Mouse (Mus musculus) MEL (cell line): ENCODE measurements at regions not wholly inside any gene's neighbourhood (a gene's known extent, or its start where the extent isn't known, plus 50 kb on each side); places are given as distances from the start of the nearest gene placed in this dataset.

Source experiments
- DNase-seq: peaks from one replicate; pipeline ENCODE4 v3.0.0; 2011; ENCODE audit warnings: low read depth, low spot score
- H3K27ac ChIP-seq: 2 replicates; pipeline ENCODE4 v1.5.1; 2012; ENCODE audit warnings: low read depth, mild to moderate bottlenecking, control low read depth, low read length, moderate library complexity; ENCODE audit not compliant: control insufficient read depth
- H3K27me3 ChIP-seq, 2 experiments: fragments of 150-350 bp in 1 of 2; sonication (generic) in 1 of 2; 2 replicates each; pipeline ENCODE4 v1.6.1; 2012; ENCODE audit warnings: low read length in 2 of 2, mild to moderate bottlenecking in 2 of 2, improper control_type of control experiment in 1 of 2, moderate library complexity in 1 of 2; ENCODE audit not compliant: insufficient read depth in 2 of 2, control insufficient read depth in 1 of 2
- H3K36me3 ChIP-seq, 2 experiments: 2 replicates each; pipeline ENCODE4 v1.6.1; 2012 to 2014; ENCODE audit warnings: low read length in 2 of 2, improper control_type of control experiment in 1 of 2, inconsistent platforms in 1 of 2, mild to moderate bottlenecking in 1 of 2; ENCODE audit not compliant: insufficient read depth in 2 of 2, control insufficient read depth in 1 of 2
- H3K4me1 ChIP-seq, 2 experiments: fragments of 150-350 bp in 1 of 2; sonication (generic) in 1 of 2; 2 replicates each; pipeline ENCODE4 v1.6.1; 2012; ENCODE audit warnings: low read length in 2 of 2, improper control_type of control experiment in 1 of 2, mild to moderate bottlenecking in 1 of 2; ENCODE audit not compliant: insufficient read depth in 2 of 2, control insufficient read depth in 1 of 2
- H3K4me3 ChIP-seq, 2 experiments: fragments of 150-350 bp in 1 of 2; sonication (generic) in 1 of 2; 2 replicates each; pipeline ENCODE4 v1.5.1; 2012; ENCODE audit warnings: low read depth in 2 of 2, low read length in 2 of 2, mild to moderate bottlenecking in 2 of 2, moderate library complexity in 2 of 2, control low read depth in 1 of 2, improper control_type of control experiment in 1 of 2; ENCODE audit not compliant: control insufficient read depth in 1 of 2, insufficient read depth in 1 of 2
- H3K79me2 ChIP-seq: 2 replicates; pipeline ENCODE4 v1.6.1; 2012; ENCODE audit warnings: mild to moderate bottlenecking, low read length, moderate library complexity; ENCODE audit not compliant: control insufficient read depth, poor library complexity, insufficient read depth
- H3K9ac ChIP-seq: 2 replicates; pipeline ENCODE4 v1.6.1; 2012; ENCODE audit warnings: low read depth, mild to moderate bottlenecking, control low read depth, low read length, moderate library complexity; ENCODE audit not compliant: control insufficient read depth, poor library complexity, severe bottlenecking
- H3K9me3 ChIP-seq: fragments of 150-350 bp; sonication (generic); replicated peaks from 2 replicates; pipeline ENCODE4 v1.6.1; 2012; ENCODE audit warnings: mild to moderate bottlenecking, low read length, improper control_type of control experiment, moderate library complexity; ENCODE audit not compliant: insufficient read depth
- BHLHE40 ChIP-seq: IDR thresholded peaks from 2 replicates; pipeline ENCODE4 v1.6.1; 2012; ENCODE audit warnings: low read depth, mild to moderate bottlenecking, inconsistent platforms, low read length, improper control_type of control experiment, borderline replicate concordance
- CHD2 ChIP-seq: IDR thresholded peaks from 2 replicates; pipeline ENCODE4 v1.6.1; 2011; ENCODE audit warnings: low read length, improper control_type of control experiment
- E2F4 ChIP-seq: IDR thresholded peaks from 2 replicates; pipeline ENCODE4 v1.6.1; 2011; ENCODE audit warnings: low read depth, low read length, improper control_type of control experiment, borderline replicate concordance
- ELF1 ChIP-seq: IDR thresholded peaks from 2 replicates; pipeline ENCODE4 v1.6.1; 2014; ENCODE audit warnings: low read depth, mild to moderate bottlenecking, inconsistent platforms, low read length, improper control_type of control experiment, moderate library complexity
- GABPA ChIP-seq: IDR thresholded peaks from 2 replicates; pipeline ENCODE4 v1.6.1; 2012; ENCODE audit warnings: low read depth, mild to moderate bottlenecking, inconsistent platforms, low read length, improper control_type of control experiment, moderate library complexity
- GATA1 ChIP-seq: IDR thresholded peaks from 2 replicates; pipeline ENCODE4 v1.6.1; 2011; ENCODE audit warnings: low read depth, low read length, improper control_type of control experiment
- JUND ChIP-seq: IDR thresholded peaks from 2 replicates; pipeline ENCODE4 v1.6.1; 2011; ENCODE audit warnings: low read depth, mild to moderate bottlenecking, improper control_type of control experiment, low read length
- KAT2A ChIP-seq: conservative IDR thresholded peaks from 2 replicates; pipeline ENCODE4 v1.6.1; 2012; ENCODE audit warnings: low read depth, low read length, improper control_type of control experiment, inconsistent platforms
- MAFK ChIP-seq: IDR thresholded peaks from 2 replicates; pipeline ENCODE4 v1.6.1; 2011; ENCODE audit warnings: low read depth, mild to moderate bottlenecking, low read length, improper control_type of control experiment, borderline replicate concordance
- MAX ChIP-seq: IDR thresholded peaks from 2 replicates; pipeline ENCODE4 v1.6.1; 2011; ENCODE audit warnings: low read length, improper control_type of control experiment
- MAZ ChIP-seq: IDR thresholded peaks from 2 replicates; pipeline ENCODE4 v1.6.1; 2012; ENCODE audit warnings: low read depth, mild to moderate bottlenecking, inconsistent platforms, low read length, improper control_type of control experiment
- MEF2A ChIP-seq: IDR thresholded peaks from 2 replicates; pipeline ENCODE4 v1.6.1; 2014; ENCODE audit warnings: low read depth, mild to moderate bottlenecking, inconsistent platforms, low read length, improper control_type of control experiment; ENCODE audit not compliant: poor library complexity, insufficient replicate concordance, severe bottlenecking; ENCODE audit errors: extremely low read depth
- MXI1 ChIP-seq: IDR thresholded peaks from 2 replicates; pipeline ENCODE4 v1.6.1; 2011; ENCODE audit warnings: mild to moderate bottlenecking, low read depth, low read length, improper control_type of control experiment
- NELFE ChIP-seq: IDR thresholded peaks from 2 replicates; pipeline ENCODE4 v1.6.1; 2011; ENCODE audit warnings: low read depth, low read length, improper control_type of control experiment
- POLR2A ChIP-seq, 2 experiments: IDR thresholded peaks; 2 replicates each; pipeline ENCODE4 v1.6.1; 2011 to 2012; ENCODE audit warnings: low read length in 2 of 2, mild to moderate bottlenecking in 2 of 2, control low read depth in 1 of 2, improper control_type of control experiment in 1 of 2, low read depth in 1 of 2, moderate library complexity in 1 of 2; ENCODE audit not compliant: control insufficient read depth in 1 of 2, insufficient read depth in 1 of 2, poor library complexity in 1 of 2
- POLR2AphosphoS2 ChIP-seq: IDR thresholded peaks from 2 replicates; pipeline ENCODE4 v1.6.1; 2011; ENCODE audit warnings: low read length, improper control_type of control experiment
- POLR2AphosphoS5 ChIP-seq: IDR thresholded peaks from 2 replicates; pipeline ENCODE4 v1.6.1; 2012; ENCODE audit warnings: low read depth, borderline replicate concordance, mild to moderate bottlenecking, inconsistent platforms, low read length, moderate library complexity, mixed read lengths
- RCOR1 ChIP-seq: IDR thresholded peaks from 2 replicates; pipeline ENCODE4 v1.6.1; 2012; ENCODE audit warnings: low read depth, mild to moderate bottlenecking, inconsistent platforms, low read length, improper control_type of control experiment
- SIN3A ChIP-seq: IDR thresholded peaks from 2 replicates; pipeline ENCODE4 v1.6.1; 2012; ENCODE audit warnings: low read length, improper control_type of control experiment, inconsistent platforms
- SMC3 ChIP-seq: IDR thresholded peaks from 2 replicates; pipeline ENCODE4 v1.6.1; 2011; ENCODE audit warnings: low read depth, low read length, improper control_type of control experiment
- TAL1 ChIP-seq: IDR thresholded peaks from 2 replicates; pipeline ENCODE4 v1.6.1; 2012; ENCODE audit warnings: mild to moderate bottlenecking, inconsistent platforms, low read length, moderate library complexity, mixed read lengths
- TBP ChIP-seq: IDR thresholded peaks from 2 replicates; pipeline ENCODE4 v1.8.0; 2011; ENCODE audit warnings: low read depth, low read length, improper control_type of control experiment
- TCF12 ChIP-seq: IDR thresholded peaks from 2 replicates; pipeline ENCODE4 v1.6.1; 2014; ENCODE audit warnings: low read depth, mild to moderate bottlenecking, inconsistent platforms, low read length, improper control_type of control experiment, moderate library complexity
- UBTF ChIP-seq: IDR thresholded peaks from 2 replicates; pipeline ENCODE4 v1.6.1; 2012; ENCODE audit warnings: low read depth, mild to moderate bottlenecking, inconsistent platforms, low read length, improper control_type of control experiment, moderate library complexity, borderline replicate concordance; ENCODE audit not compliant: insufficient read depth
- USF2 ChIP-seq, 2 experiments: IDR thresholded peaks; 2 replicates each; pipeline ENCODE4 v1.6.1; 2011 to 2012; ENCODE audit warnings: improper control_type of control experiment in 2 of 2, low read length in 2 of 2, borderline replicate concordance in 1 of 2, inconsistent platforms in 1 of 2, low read depth in 1 of 2, mild to moderate bottlenecking in 1 of 2; ENCODE audit not compliant: insufficient read depth in 1 of 2
- ZC3H11A ChIP-seq: IDR thresholded peaks from 2 replicates; pipeline ENCODE4 v1.6.1; 2012; ENCODE audit warnings: low read depth, mild to moderate bottlenecking, inconsistent platforms, low read length, improper control_type of control experiment
- ZKSCAN1 ChIP-seq: IDR thresholded peaks from 2 replicates; pipeline ENCODE4 v1.6.1; 2012; ENCODE audit warnings: low read depth, mild to moderate bottlenecking, inconsistent platforms, low read length, improper control_type of control experiment, moderate library complexity
- ZNF384 ChIP-seq: IDR thresholded peaks from 2 replicates; pipeline ENCODE4 v1.6.1; 2012; ENCODE audit warnings: low read depth, mild to moderate bottlenecking, inconsistent platforms, low read length, improper control_type of control experiment

- TF ChIP-seq MAZ, result no peak
- TF ChIP-seq MXI1, result no peak
- no peak for TF ChIP-seq TAL1
- no peak for TF ChIP-seq USF2 (IDR thresholded peaks at IDR 0.05; ENCODE audit: borderline replicate concordance in 1 of 2, insufficient read depth in 1 of 2, low read depth in 1 of 2, low read length in 2 of 2)
- no peak for TF ChIP-seq ZKSCAN1
- TF ChIP-seq MAX, result no peak
- no peak for TF ChIP-seq ZNF384
- TF ChIP-seq MEF2A, result no peak
- TF ChIP-seq SMC3, result no peak
- TF ChIP-seq ZC3H11A, result no peak
- no peak for TF ChIP-seq TCF12
- no peak for TF ChIP-seq TBP
- TF ChIP-seq JUND, result no peak
- TF ChIP-seq KAT2A, result no peak
- no peak for TF ChIP-seq POLR2A (IDR thresholded peaks at IDR 0.05; ENCODE audit: control insufficient read depth in 1 of 2, insufficient read depth in 1 of 2, low read depth in 1 of 2, low read length in 2 of 2, poor library complexity in 1 of 2)
- no peak for TF ChIP-seq GABPA
- TF ChIP-seq NELFE, result no peak
- TF ChIP-seq RCOR1, result no peak
- no peak for TF ChIP-seq POLR2AphosphoS2
- no peak for TF ChIP-seq GATA1
- H3K36me3 ChIP-seq, result no peaks in the 10 kb centered on the region
- no peaks in the 10 kb centered on the region for H3K79me2 ChIP-seq
These were observed 287.7 kb upstream of the Clec14a start for GRCm38 (mm10) chr12:58556741-58557140.

GRCm38 (mm10) chr12:58556060-58556459, 287.0 kb upstream of the Clec14a start:
- H3K4me3 ChIP-seq, result no peak overlapping the region
- H3K9ac ChIP-seq, result no peak overlapping the region
- no peak for TF ChIP-seq RCOR1
- no peak for TF ChIP-seq CHD2
- TF ChIP-seq GABPA, result no peak
- no peak for TF ChIP-seq ZKSCAN1
- no peak for TF ChIP-seq MAZ
- no peak for TF ChIP-seq SIN3A
- no peak for TF ChIP-seq POLR2AphosphoS5
- TF ChIP-seq BHLHE40, result no peak
- TF ChIP-seq MAFK, result no peak
- no peak for TF ChIP-seq TCF12
- no peak for TF ChIP-seq ZNF384
- no peak for TF ChIP-seq ELF1
- TF ChIP-seq USF2 (IDR thresholded peaks at IDR 0.05; ENCODE audit: borderline replicate concordance in 1 of 2, insufficient read depth in 1 of 2, low read depth in 1 of 2, low read length in 2 of 2), result no peak
- no peak for TF ChIP-seq MAX
- no peak for TF ChIP-seq E2F4
- TF ChIP-seq KAT2A, result no peak
- no peak for TF ChIP-seq UBTF
- no peaks in the 10 kb centered on the region for H3K4me1 ChIP-seq
- no peak overlapping the region for H3K27ac ChIP-seq
- H3K36me3 ChIP-seq, result no peaks in the 10 kb centered on the region
- no peak for DNase-seq
- no peaks in the 10 kb centered on the region for H3K79me2 ChIP-seq
- H3K27me3 ChIP-seq, result no peaks in the 10 kb centered on the region
- no peaks in the 10 kb centered on the region for H3K9me3 ChIP-seq

More at GRCm38 (mm10) chr12:58556741-58557140, 287.7 kb upstream of the Clec14a start:
- no peak for DNase-seq
- H3K4me3 ChIP-seq, result no peak overlapping the region
- no peaks in the 10 kb centered on the region for H3K9me3 ChIP-seq
- H3K9ac ChIP-seq, result no peak overlapping the region
- H3K27ac ChIP-seq, result no peak overlapping the region
- H3K27me3 ChIP-seq, result no peaks in the 10 kb centered on the region
- H3K4me1 ChIP-seq, result no peaks in the 10 kb centered on the region
